Mouse (Mus musculus): ENCODE results near the gene Ptx4. TPM values are rescaled to one million over a fixed set of nuclear protein-coding genes. Genes with fewer than 3 reads are reported as not detected.

Ptx4 gene
- polyA plus RNA-seq (2014; fragmentation: Illumina TruSeq; extraction: RNeasy Lipid Tissue Mini Kit (QIAGEN cat#74804); ENCODE audit: low read depth, low replicate concordance), result not detected

GRCm38 (mm10) chr17:25120406-25120805 is at the start of gene Ptx4:
TSS of gene Ptx4 (plus strand) at chr17:25120760.

GRCm38 (mm10) chr17:25083444-25083931 is 37.1 kb upstream of the Ptx4 start, which contains the start of gene Tmem204:
TSS of gene Tmem204 (minus strand) at chr17:25083591.

GRCm38 (mm10) chr17:25115664-25116432 is 4.7 kb upstream of the Ptx4 start, which contains the start of gene Telo2:
TSS of gene Telo2 (minus strand) at chr17:25115967.

GRCm38 (mm10) chr17:25133275-25133698 is 12.7 kb downstream of the Ptx4 start, which contains the start of gene Clcn7:
TSS of gene Clcn7 (plus strand) at chr17:25133391.

GRCm38 (mm10) chr17:25162161-25162560 is 41.6 kb downstream of the Ptx4 start, which contains the start of gene Ccdc154:
TSS of gene Ccdc154 (plus strand) at chr17:25162461.

Other genes starting within 250 kb of the Ptx4 start
- 19.6 TPM for gene Nubp2, start 234.4 kb upstream of the Ptx4 start, polyA plus RNA-seq (2014; fragmentation: Illumina TruSeq; extraction: RNeasy Lipid Tissue Mini Kit (QIAGEN cat#74804); ENCODE audit: low read depth, low replicate concordance)
- gene Spsb3, start 234.1 kb upstream of the Ptx4 start, polyA plus RNA-seq (2014; fragmentation: Illumina TruSeq; extraction: RNeasy Lipid Tissue Mini Kit (QIAGEN cat#74804); ENCODE audit: low read depth, low replicate concordance), result 1.6 TPM
- gene Eme2, start 225.7 kb upstream of the Ptx4 start, polyA plus RNA-seq (2014; fragmentation: Illumina TruSeq; extraction: RNeasy Lipid Tissue Mini Kit (QIAGEN cat#74804); ENCODE audit: low read depth, low replicate concordance), result 1.9 TPM
- gene Mrps34, start 225.6 kb upstream of the Ptx4 start, polyA plus RNA-seq (2014; fragmentation: Illumina TruSeq; extraction: RNeasy Lipid Tissue Mini Kit (QIAGEN cat#74804); ENCODE audit: low read depth, low replicate concordance), result 0.64 TPM
- gene Nme3, start 224.3 kb upstream of the Ptx4 start, polyA plus RNA-seq (2014; fragmentation: Illumina TruSeq; extraction: RNeasy Lipid Tissue Mini Kit (QIAGEN cat#74804); ENCODE audit: low read depth, low replicate concordance), result 0.69 TPM
- 4.3 TPM for gene Mapk8ip3, start 183.8 kb upstream of the Ptx4 start, polyA plus RNA-seq (2014; fragmentation: Illumina TruSeq; extraction: RNeasy Lipid Tissue Mini Kit (QIAGEN cat#74804); ENCODE audit: low read depth, low replicate concordance)
- gene Jpt2, start 160.1 kb upstream of the Ptx4 start, polyA plus RNA-seq (2014; fragmentation: Illumina TruSeq; extraction: RNeasy Lipid Tissue Mini Kit (QIAGEN cat#74804); ENCODE audit: low read depth, low replicate concordance), result 13.2 TPM
- 13.1 TPM for gene Cramp1l, start 105.0 kb upstream of the Ptx4 start, polyA plus RNA-seq (2014; fragmentation: Illumina TruSeq; extraction: RNeasy Lipid Tissue Mini Kit (QIAGEN cat#74804); ENCODE audit: low read depth, low replicate concordance)
- gene Ift140, start 104.7 kb upstream of the Ptx4 start, polyA plus RNA-seq (2014; fragmentation: Illumina TruSeq; extraction: RNeasy Lipid Tissue Mini Kit (QIAGEN cat#74804); ENCODE audit: low read depth, low replicate concordance), result 141 TPM
- 1.2 TPM for gene Tmem204, start 37.2 kb upstream of the Ptx4 start, polyA plus RNA-seq (2014; fragmentation: Illumina TruSeq; extraction: RNeasy Lipid Tissue Mini Kit (QIAGEN cat#74804); ENCODE audit: low read depth, low replicate concordance)
- 0.48 TPM for gene Telo2, start 4.8 kb upstream of the Ptx4 start, polyA plus RNA-seq (2014; fragmentation: Illumina TruSeq; extraction: RNeasy Lipid Tissue Mini Kit (QIAGEN cat#74804); ENCODE audit: low read depth, low replicate concordance)
- 3.2 TPM for gene Clcn7, start 12.6 kb downstream of the Ptx4 start, polyA plus RNA-seq (2014; fragmentation: Illumina TruSeq; extraction: RNeasy Lipid Tissue Mini Kit (QIAGEN cat#74804); ENCODE audit: low read depth, low replicate concordance)
- 2.2 TPM for gene Ccdc154, start 41.7 kb downstream of the Ptx4 start, polyA plus RNA-seq (2014; fragmentation: Illumina TruSeq; extraction: RNeasy Lipid Tissue Mini Kit (QIAGEN cat#74804); ENCODE audit: low read depth, low replicate concordance)
- not detected for gene Gm38655, start 54.7 kb downstream of the Ptx4 start, polyA plus RNA-seq (2014; fragmentation: Illumina TruSeq; extraction: RNeasy Lipid Tissue Mini Kit (QIAGEN cat#74804); ENCODE audit: low read depth, low replicate concordance)
- 5.9 TPM for gene BC003965, start 63.8 kb downstream of the Ptx4 start, polyA plus RNA-seq (2014; fragmentation: Illumina TruSeq; extraction: RNeasy Lipid Tissue Mini Kit (QIAGEN cat#74804); ENCODE audit: low read depth, low replicate concordance)
- 3.5 TPM for gene Unkl, start 67.6 kb downstream of the Ptx4 start, polyA plus RNA-seq (2014; fragmentation: Illumina TruSeq; extraction: RNeasy Lipid Tissue Mini Kit (QIAGEN cat#74804); ENCODE audit: low read depth, low replicate concordance)
- 2.9 TPM for gene Gnptg, start 119.4 kb downstream of the Ptx4 start, polyA plus RNA-seq (2014; fragmentation: Illumina TruSeq; extraction: RNeasy Lipid Tissue Mini Kit (QIAGEN cat#74804); ENCODE audit: low read depth, low replicate concordance)
- gene Tsr3, start 119.4 kb downstream of the Ptx4 start, polyA plus RNA-seq (2014; fragmentation: Illumina TruSeq; extraction: RNeasy Lipid Tissue Mini Kit (QIAGEN cat#74804); ENCODE audit: low read depth, low replicate concordance), result 6.2 TPM
- gene Baiap3, start 135.6 kb downstream of the Ptx4 start, polyA plus RNA-seq (2014; fragmentation: Illumina TruSeq; extraction: RNeasy Lipid Tissue Mini Kit (QIAGEN cat#74804); ENCODE audit: low read depth, low replicate concordance), result 0.20 TPM
- 461 TPM for gene Ube2i, start 153.9 kb downstream of the Ptx4 start, polyA plus RNA-seq (2014; fragmentation: Illumina TruSeq; extraction: RNeasy Lipid Tissue Mini Kit (QIAGEN cat#74804); ENCODE audit: low read depth, low replicate concordance)
- gene Prss34, start 177.6 kb downstream of the Ptx4 start, polyA plus RNA-seq (2014; fragmentation: Illumina TruSeq; extraction: RNeasy Lipid Tissue Mini Kit (QIAGEN cat#74804); ENCODE audit: low read depth, low replicate concordance), result not detected
- not detected for gene Prss28, start 187.9 kb downstream of the Ptx4 start, polyA plus RNA-seq (2014; fragmentation: Illumina TruSeq; extraction: RNeasy Lipid Tissue Mini Kit (QIAGEN cat#74804); ENCODE audit: low read depth, low replicate concordance)
- not detected for gene Prss29, start 197.9 kb downstream of the Ptx4 start, polyA plus RNA-seq (2014; fragmentation: Illumina TruSeq; extraction: RNeasy Lipid Tissue Mini Kit (QIAGEN cat#74804); ENCODE audit: low read depth, low replicate concordance)
- not detected for gene Tpsab1, start 224.8 kb downstream of the Ptx4 start, polyA plus RNA-seq (2014; fragmentation: Illumina TruSeq; extraction: RNeasy Lipid Tissue Mini Kit (QIAGEN cat#74804); ENCODE audit: low read depth, low replicate concordance)
- not detected for gene Tpsb2, start 245.5 kb downstream of the Ptx4 start, polyA plus RNA-seq (2014; fragmentation: Illumina TruSeq; extraction: RNeasy Lipid Tissue Mini Kit (QIAGEN cat#74804); ENCODE audit: low read depth, low replicate concordance)
- gene Tpsg1, start 248.5 kb downstream of the Ptx4 start, polyA plus RNA-seq (2014; fragmentation: Illumina TruSeq; extraction: RNeasy Lipid Tissue Mini Kit (QIAGEN cat#74804); ENCODE audit: low read depth, low replicate concordance), result not detected